Mouse (Mus musculus) left cerebral cortex, adult 9 months (tissue): ENCODE data around the gene Fam216a.
"Not testable (repeated sequence)": the region's sequence is repeated elsewhere in the genome, so short reads cannot be mapped to it uniquely, and the experiment has no call there.

Source experiments
- DNase-seq, 2 experiments: peaks; one replicate each; pipeline ENCODE4 v3.0.0; 2022; ENCODE audit warnings: low spot score in 2 of 2

Fam216a gene

DNA sequence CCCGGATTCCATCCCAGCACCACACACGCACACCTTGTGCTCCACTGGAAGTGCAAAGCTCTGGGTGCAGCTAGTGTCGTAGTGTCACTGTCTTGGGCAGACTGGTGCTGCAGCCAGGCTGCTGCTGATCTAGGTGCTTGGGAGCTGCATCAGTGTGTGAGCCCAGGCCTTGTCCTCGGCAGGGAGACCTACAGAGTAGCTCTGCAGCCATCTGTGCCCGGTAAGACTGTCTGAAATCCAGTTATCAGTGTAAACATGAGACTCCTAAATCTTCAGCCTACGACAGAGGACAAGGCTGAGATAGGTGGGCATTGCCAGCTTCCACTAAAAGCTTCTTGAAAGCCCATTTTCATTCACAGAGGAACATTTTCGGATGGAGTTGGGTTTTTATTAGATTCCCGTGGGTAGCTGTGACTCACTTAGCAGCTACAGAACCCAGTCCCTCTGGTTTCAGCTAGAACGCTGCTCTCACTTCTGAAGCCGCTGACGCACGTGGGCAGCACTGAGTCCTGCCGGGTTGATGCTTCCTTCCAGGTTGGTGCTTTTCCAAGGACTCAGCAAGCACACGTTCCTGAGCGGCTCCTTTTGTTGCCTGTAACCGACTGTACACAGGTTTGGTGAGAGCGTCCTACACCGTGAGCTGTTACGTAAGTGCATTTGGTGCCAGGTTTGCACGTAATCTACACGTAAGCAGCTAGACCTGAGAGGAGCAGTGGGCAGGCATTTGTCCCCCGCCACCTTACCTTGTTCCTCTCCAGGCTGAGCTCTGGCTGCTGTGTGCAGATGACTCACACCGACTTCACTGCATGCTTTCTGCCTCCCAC, 47.3 kb downstream of the Fam216a start:
- peak; percentile 90 to 91 for DNase-seq

DNA sequence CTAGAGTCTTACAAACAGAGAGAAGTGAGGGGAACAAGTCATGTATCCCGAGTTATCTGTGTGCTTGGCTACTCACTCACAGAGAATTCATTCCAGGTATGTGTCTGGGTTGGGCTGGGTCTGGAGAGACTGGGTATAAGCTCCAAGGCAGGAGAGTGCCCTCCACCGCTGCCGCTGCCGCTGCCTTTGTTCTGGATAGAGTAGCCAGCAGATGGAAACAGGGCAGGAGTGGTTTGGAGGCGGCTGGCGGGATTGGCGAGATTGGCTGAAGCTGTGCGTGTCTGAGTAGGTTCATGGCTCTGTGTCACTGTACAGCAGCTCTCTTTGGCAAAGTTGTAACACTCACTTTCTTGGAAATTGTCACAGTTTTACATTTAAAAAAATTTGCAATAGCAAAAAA, 48.6 kb downstream of the Fam216a start:
- DNase-seq = no peak

DNA sequence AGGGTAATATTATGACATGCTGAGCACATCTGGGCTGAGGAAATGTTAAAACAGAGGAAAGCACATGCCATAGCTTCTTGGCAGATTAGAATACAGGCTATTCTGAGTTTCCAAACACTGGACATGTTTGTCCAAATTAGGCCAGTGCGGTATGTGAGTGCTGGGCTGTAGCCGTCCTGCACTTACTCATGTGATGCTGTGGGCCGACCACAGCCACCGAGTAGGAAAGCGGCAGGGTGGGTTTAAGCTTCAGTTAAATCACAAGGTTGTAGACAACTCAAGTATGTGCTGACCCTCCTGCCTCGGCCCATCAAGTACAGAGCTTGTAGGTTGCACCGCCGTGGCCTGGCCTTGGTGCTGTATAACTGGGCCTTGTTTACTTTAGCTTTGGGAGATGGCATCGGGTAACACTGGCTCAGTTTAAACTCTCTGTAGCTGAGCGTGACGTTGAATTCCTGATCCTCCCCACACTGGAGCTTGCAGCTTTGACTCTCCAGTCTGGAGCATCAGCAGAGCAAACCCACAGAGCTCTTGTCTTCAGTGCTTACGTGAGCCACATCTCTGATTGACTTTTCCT, 51.9 kb downstream of the Fam216a start:
- no peak for DNase-seq

DNA sequence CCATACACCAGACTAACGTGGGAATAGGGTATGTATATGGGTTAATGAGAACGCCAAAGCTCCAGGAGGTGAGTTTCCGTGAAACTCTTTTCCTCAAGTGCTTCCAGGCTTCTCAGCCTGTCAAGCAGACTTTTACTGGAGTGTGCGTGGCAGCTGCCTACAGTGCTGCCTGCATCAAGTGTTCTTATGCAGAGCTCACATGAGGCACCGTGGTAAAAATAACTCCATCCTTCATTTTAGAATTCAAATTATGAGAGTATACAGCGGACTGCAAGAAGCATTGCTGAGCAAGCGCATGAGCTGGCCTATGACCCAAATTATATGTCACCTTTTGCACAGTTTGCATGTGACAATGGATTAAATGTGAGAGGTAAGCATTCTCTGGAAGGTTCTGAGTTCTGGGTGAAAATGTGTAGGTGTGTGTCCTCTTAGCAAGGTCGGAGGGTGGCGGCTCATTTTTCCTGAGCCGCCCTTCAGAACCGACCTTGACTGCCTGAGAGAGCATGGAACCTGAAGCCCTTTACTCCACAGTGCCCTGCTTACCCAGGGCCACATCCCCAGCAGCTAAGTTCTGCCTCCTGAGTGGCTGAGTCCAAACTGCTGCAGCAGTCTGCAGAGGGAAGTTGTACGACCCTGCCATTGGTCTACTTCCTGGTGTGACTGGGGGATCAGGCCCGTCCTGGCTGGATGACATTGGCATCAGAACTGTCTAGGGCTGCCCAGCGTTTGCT, 52.5 kb downstream of the Fam216a start:
- DNase-seq = no peak

DNA sequence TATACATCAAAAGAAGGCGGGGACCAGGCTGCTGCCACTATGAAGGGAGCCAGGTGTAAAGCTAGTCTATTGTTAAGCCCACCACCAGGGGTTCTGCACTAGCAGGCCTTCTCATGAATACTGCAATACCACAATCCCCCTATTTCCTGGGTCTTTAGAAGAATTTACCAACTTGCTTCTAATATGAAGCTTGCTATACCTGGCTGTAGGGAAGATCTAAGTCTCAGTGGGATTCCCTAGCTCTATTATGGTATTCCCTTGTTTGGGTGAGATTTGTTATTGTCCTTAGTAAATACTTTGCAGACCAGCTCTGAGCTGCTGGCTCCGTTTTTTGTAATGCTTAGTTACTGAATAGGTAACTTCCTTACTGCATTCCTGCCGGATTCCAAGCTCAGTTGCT, 53.2 kb downstream of the Fam216a start:
- not testable (repeated sequence) for DNase-seq

DNA sequence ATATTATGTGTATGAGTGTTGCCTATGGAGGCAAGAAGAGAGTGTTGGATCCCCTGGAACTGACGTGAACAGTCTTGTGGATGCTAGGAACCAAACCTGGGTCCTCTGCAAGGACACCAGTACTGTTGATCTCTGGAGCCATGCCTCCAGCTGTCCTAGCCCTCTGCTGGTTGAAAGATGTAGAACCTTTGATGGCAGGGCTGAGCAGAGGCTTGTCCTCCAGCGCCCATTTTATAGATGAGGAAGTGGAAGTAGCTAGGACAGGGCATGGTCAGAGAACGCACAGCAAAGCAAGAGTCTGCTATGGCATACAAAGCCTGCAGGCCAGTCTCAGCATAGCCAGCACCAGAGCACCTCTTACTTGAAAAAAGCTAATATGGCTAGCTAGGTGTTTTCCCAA, 54.1 kb downstream of the Fam216a start:
- no peak for DNase-seq

DNA sequence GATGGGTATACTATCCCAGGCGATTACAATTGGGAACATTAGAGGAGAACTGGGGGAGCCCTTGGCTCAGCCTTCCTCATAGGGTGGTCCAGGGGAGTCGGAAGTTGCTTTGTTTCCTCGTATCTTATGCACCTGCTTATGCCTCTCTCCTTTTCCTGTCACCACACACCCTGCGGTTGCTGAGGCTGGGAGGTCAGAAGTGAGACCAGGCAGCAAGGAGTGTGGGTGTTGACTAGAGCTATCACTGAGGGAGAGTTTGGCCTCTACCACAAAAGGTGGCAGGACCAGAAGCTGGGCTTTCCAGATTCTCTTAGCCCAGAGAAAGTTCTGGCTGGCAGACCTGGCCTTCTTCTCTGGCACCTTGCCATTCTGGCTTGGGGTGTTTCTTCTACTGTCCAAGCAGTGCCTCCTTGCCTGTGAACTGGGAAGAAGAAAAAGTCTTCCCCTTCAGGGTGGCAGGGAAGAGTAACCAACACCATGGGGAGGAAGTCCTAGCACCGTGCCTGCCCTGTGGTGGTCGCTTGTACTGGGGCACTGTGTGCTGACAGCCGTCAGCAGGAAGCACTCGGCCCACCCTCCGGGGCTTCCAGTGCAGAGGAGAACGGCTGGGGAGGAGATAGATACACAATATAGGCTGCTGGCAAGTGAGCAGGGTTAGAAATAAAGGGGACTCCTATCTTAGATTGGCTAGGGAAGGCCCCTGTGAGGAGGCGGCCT, 54.7 kb downstream of the Fam216a start:
- no peak for DNase-seq

DNA sequence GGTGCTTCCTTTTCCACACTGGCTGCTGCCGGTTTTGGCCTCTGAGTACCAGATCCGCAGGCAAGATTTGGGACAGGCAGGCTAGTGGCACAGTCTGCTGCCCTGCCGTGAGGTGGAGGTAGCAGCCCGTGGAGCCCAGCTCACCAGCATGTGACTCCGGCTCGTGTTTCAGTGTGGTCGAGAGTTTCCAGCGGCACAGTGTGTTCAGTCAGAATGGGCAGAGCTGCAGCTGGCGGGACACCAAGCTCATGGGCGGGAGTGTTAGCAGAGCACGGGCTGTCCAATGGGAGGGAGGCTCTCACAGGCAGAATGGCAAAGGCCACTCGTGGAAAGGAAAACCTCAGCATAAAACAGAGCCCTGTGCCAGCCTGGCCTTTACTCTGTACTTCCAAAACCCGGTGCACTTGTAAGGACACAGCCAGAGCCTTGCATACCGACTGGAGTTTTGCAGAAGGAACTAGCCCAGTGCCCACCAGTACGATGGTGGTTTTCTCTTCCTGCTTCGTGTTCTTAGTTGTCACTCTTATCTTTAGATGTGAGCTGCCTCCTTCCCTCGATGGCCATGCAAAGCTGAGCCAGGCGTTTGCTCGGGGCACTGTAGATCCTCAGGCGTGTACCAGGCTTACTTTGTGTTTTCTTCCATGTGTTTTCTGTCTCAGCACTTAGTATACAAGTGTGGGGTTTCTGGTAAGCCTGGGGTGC, 57.0 kb downstream of the Fam216a start:
- peak; percentile 81 to 94 for DNase-seq
